Mouse (Mus musculus) stomach, embryonic 15.5 days (tissue): ENCODE measurements around the gene Wdr91. TPM values are rescaled to one million over a fixed set of nuclear protein-coding genes. Genes with fewer than 3 reads are reported as not detected.
A peak's percentile ranks its signal among the peaks of the same experiment; 100 is the strongest.

Source experiments
- ATAC-seq: fragments of 200-750 bp; cut with Nextera tagmentation; 2 replicates; pipeline ENCODE4 v1.8.0; 2017; ENCODE audit warnings: low read depth, moderate number of reproducible peaks, moderate TSS enrichment; ENCODE audit not compliant: insufficient read depth, low FRiP score
- H3K27ac ChIP-seq: fragments of 300-500 bp; sonication (generic); 2 replicates; pipeline ENCODE4 v1.5.1; 2015; ENCODE audit warnings: mild to moderate bottlenecking, inconsistent platforms
- H3K27me3 ChIP-seq: fragments of 300-500 bp; sonication (generic); replicated peaks from 2 replicates; pipeline ENCODE4 v1.6.1; 2015; ENCODE audit warnings: inconsistent platforms
- H3K36me3 ChIP-seq: fragments of 300-500 bp; sonication (generic); 2 replicates; pipeline ENCODE4 v1.6.1; 2015; ENCODE audit warnings: inconsistent platforms
- H3K4me1 ChIP-seq: fragments of 300-500 bp; sonication (generic); 2 replicates; pipeline ENCODE4 v1.6.1; 2015; ENCODE audit warnings: inconsistent platforms
- H3K4me2 ChIP-seq: fragments of 300-500 bp; sonication (generic); 2 replicates; pipeline ENCODE4 v1.6.1; 2015; ENCODE audit warnings: mild to moderate bottlenecking, inconsistent platforms
- H3K4me3 ChIP-seq: fragments of 300-500 bp; sonication (generic); replicated peaks from 2 replicates; pipeline ENCODE4 v1.5.1; 2015; ENCODE audit warnings: inconsistent platforms
- H3K9ac ChIP-seq: fragments of 300-500 bp; sonication (generic); 2 replicates; pipeline ENCODE4 v1.6.1; 2015; ENCODE audit warnings: inconsistent platforms
- H3K9me3 ChIP-seq: fragments of 300-500 bp; sonication (generic); 2 replicates; pipeline ENCODE4 v1.6.1; 2016; ENCODE audit warnings: inconsistent platforms
- WGBS: fragments of 180-500 bp; shearing (Covaris S2); methylation state at CpG from one replicate; pipeline ENCODE4 v1.1.7; 2015; 5-methylcytosine and 5-hydroxymethylcytosine counted together
- polyA plus RNA-seq: library from polyadenylated mRNA; unstranded; fragments of >200 nt; fragmentation: Nextera tagmentation; extraction: Ambion mirVana; gene quantifications from 2 replicates; pipeline ENCODE4 v1.2.1, GENCODE M21; 2015

Gene Wdr91
- polyA plus RNA-seq, 1 experiment from 2014 or later: 9.0 TPM

DNA sequence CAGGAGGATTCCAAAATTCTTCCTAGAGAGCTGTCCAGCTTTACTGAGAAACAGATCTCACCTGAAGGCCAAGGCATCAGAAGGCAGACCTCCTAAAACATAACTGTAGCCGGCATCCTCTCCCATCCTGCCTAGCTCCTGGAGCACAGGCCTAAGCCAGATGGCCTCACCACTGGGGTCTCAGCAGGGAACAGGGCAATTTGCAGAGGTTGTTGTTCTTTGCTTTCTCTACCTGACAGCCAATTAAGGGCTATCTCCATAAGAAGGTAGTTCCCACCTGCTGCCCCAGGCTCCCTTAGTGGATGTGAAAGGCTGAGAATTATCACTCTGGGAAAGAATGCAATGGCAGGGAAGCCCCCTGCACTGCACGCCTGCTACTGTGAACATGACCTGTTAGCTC, 9.7 kb downstream of the Wdr91 start:
- no peak overlapping the region for H3K9ac ChIP-seq
- no peaks in the 10 kb centered on the region for H3K27me3 ChIP-seq
- no peak overlapping the region for H3K4me2 ChIP-seq
- no peak overlapping the region for H3K27ac ChIP-seq
- no peak for ATAC-seq
- 84% methylated on average over 2 of the region's 2 CpGs for WGBS
- peaks cover 13% of the 10 kb centered on the region; the same call in 1 of the 2 replicates for H3K36me3 ChIP-seq
- H3K4me1 ChIP-seq: peaks cover 6% of the 10 kb centered on the region; the same call in 1 of the 2 replicates
- H3K4me3 ChIP-seq: no peak overlapping the region
- H3K9me3 ChIP-seq: no peaks in the 10 kb centered on the region

DNA sequence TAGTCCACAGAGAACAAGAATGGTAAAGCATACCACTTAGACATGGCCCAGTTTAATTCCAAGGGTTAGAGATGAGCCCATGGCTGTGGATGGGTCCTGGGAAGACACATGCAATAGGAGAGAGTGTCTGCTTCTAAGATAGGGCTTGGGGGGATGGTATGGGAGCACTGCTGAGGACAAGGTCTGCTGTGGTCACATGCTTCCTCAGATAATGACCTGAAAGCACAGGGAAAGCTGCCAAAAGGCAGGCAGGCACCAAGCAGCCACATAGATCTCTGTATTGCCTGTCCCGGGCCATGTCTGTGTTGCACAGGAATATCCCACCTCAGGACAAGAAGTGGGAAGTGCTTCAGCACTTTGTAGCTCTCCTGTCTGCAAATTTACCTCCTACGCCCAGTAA, 11.5 kb downstream of the Wdr91 start:
- no peak overlapping the region for H3K9ac ChIP-seq
- no peak overlapping the region for H3K4me2 ChIP-seq
- peaks cover 6% of the 10 kb centered on the region; the same call in 1 of the 2 replicates for H3K4me1 ChIP-seq
- H3K9me3 ChIP-seq: no peaks in the 10 kb centered on the region
- ATAC-seq: no peak
- peaks cover 14% of the 10 kb centered on the region for H3K36me3 ChIP-seq
- no peaks in the 10 kb centered on the region for H3K27me3 ChIP-seq
- H3K4me3 ChIP-seq: no peak overlapping the region
- 86% methylated on average over 2 of the region's 2 CpGs for WGBS
- H3K27ac ChIP-seq: no peak overlapping the region

DNA sequence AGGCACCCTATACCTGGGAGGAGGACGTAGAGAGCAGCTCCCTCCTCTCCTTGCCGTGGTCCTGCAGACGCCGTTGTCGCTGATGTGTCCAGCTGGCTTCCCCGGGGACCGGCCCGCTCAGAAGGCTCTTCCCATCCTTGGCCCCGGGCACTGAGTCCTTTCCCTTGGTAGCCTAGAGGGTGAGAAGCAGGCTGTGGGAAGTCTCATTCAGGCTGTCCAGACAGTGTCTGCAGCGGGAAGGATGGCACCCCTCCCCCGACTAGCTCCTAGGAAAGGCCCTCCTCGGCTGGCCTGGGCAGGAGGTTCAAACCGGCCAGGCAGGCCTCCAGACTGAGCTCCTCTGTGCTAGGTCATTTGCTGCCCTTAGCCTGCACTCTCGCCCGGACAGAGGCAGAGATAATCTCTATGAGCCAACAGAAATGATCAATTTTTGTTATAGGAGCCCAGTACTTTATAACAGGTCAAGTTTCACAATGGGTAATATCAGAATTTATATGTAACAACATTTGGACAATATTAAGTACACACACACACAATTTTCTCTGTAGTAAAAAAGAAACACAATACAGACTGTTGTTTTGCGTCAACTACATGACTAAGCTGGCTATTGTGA, 14.4 kb downstream of the Wdr91 start:
- Histone ChIP-seq H3K27ac (no peak overlapping the region), H3K4me1 (no peaks in the 10 kb centered on the region), H3K9ac (no peak overlapping the region), H3K4me2 (no peak overlapping the region), H3K27me3 (no peaks in the 10 kb centered on the region), H3K36me3 (peaks cover 19% of the 10 kb centered on the region), H3K4me3 (no peak overlapping the region), H3K9me3 (no peaks in the 10 kb centered on the region)
- 64% methylated on average over 16 of the region's 16 CpGs for WGBS
- ATAC-seq: no peak

DNA sequence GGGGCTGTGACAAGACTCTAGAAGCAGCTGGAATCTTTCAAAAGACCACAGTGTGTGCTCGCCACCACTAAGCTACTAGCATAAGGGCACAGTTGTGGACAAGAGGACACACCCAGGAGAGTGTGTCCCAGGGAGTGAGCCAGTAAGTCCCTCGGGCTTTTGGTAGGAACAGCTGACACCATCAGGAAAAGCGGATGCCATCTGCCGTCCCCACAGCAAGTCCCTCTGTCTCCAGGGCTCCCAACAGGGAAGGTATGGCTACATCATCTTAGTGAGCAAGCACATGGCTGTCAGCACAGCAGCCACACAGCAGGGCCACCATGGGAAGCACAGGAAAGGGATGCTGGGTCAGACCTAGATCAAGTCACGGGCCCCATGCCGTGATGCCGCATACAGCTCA, 15.1 kb downstream of the Wdr91 start:
- H3K36me3 ChIP-seq: peaks cover 19% of the 10 kb centered on the region

DNA sequence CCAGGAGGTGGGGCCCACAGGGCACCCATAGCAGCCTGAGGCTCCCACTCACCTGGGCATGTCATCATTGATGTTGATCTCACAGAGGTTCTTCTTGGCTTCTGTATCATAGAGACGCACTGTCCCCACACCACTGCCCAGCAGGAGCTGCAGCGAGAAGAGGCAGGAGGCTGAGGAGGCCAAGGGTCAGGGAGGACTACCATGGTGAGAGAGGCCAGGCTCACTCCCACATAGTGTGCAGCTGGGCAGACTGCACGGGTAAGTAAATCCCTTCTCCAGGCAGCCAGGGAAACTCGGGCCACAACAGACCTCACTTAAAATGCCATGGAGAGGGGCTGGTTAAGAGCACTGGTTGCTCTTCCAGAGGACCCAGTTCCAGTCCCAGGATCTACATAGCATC, 21.5 kb downstream of the Wdr91 start:
- 72% methylated on average over 4 of the region's 4 CpGs for WGBS
- Histone ChIP-seq H3K4me2 (no peak overlapping the region), H3K4me3 (no peak overlapping the region), H3K9me3 (no peaks in the 10 kb centered on the region), H3K27me3 (no peaks in the 10 kb centered on the region), H3K4me1 (no peaks in the 10 kb centered on the region), H3K27ac (no peak overlapping the region), H3K9ac (no peak overlapping the region), H3K36me3 (peaks cover 20% of the 10 kb centered on the region)
- no peak for ATAC-seq

More for the DNA sequence above, 15.1 kb downstream of the Wdr91 start:
- Histone ChIP-seq H3K27ac (no peak overlapping the region), H3K9me3 (no peaks in the 10 kb centered on the region), H3K4me2 (no peak overlapping the region), H3K27me3 (no peaks in the 10 kb centered on the region), H3K9ac (no peak overlapping the region), H3K4me1 (no peaks in the 10 kb centered on the region), H3K4me3 (no peak overlapping the region)
- 85% methylated on average over 7 of the region's 7 CpGs for WGBS
- ATAC-seq: no peak

DNA sequence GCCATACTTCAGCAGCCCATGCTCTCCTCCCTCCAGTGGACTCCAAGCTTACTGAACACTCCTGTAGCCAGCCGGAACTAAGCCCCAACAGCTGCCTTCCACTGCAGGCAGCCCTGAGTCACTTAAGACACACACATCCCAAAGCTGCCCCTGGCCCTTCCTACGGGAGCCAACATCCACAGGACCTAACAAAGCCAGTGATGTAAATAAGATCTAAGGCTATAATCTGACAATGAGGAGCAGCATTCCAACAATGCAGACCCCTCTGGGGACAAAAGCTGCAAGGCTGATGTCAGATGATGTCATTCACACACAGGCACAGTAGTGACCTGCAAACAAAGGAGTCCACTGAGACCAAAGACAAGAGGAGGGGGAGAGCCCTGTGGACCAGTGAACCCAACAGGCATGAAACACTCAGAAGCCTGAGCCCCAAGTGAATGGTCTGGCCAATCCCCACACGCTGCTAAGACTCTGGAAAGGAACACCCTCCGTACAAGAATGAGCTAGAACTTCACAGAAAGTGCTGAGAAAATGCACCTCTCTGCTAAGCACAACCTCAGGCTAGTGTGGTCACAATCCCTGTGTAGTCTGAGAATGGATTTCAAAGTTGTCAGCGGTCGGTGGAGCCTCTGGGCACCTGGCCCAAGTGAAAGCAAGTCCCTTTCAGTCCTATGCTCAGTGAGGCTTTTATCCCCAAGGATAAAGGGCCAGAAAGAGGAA, 23.4 kb downstream of the Wdr91 start:
- no peak overlapping the region for H3K27ac ChIP-seq
- peaks cover 17% of the 10 kb centered on the region for H3K36me3 ChIP-seq
- no peak overlapping the region for H3K4me3 ChIP-seq
- H3K4me1 ChIP-seq: no peaks in the 10 kb centered on the region
- no peak overlapping the region for H3K9ac ChIP-seq
- H3K9me3 ChIP-seq: no peaks in the 10 kb centered on the region
- 73% methylated on average over 6 of the region's 6 CpGs for WGBS
- no peaks in the 10 kb centered on the region for H3K27me3 ChIP-seq
- no peak for ATAC-seq
- no peak overlapping the region for H3K4me2 ChIP-seq

DNA sequence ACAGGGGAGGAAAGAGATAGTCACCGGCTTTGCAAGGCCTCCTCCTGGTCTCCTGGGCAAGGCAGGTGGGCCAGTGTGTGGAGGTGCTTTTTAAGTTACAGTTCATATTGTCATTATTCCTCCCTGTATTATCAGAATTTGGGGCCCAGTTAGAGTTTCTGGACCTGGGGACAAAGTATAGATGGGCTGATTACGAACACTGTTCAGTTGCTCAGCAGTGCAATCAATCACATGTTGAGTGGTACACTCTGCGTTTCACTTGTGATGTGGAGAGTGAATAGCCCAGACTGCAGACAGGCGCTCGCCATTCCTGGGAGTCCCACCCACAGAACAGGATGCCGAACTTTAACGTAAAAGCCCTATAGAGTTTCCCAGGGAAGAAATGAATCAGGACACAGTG, 26.0 kb downstream of the Wdr91 start:
- H3K36me3 ChIP-seq: peaks cover 22% of the 10 kb centered on the region

DNA sequence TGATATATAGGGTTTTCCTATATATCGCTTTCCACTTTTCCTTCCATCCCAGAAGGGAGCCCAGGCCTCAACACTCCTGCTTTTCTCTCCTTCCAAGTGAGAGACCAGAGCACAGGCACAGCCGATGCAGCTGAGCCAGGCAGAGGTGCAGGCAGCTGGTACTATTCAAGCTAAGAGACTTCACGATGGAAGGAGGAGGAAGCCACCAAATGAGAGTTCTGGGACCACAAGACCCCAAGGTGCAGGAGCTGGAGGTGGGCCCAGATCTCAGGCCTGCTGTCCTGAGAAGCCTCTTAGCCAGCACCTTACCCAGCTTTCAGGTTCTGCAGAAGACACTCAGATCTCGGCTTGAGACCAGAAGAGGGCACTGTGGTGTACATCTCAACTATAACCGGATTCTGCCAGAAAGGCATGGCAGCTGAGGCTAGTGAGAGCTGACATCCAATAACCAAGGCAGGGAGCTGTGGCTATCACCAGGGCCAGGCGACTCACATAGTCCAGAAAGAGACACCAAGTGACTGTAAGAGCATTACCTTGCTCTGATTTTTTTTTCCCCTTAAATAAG, 30.7 kb downstream of the Wdr91 start:
- no peaks in the 10 kb centered on the region for H3K27me3 ChIP-seq
- no peak overlapping the region for H3K4me3 ChIP-seq
- H3K27ac ChIP-seq: no peak overlapping the region
- H3K36me3 ChIP-seq: peaks cover 8% of the 10 kb centered on the region; the same call in 1 of the 2 replicates
- ATAC-seq: no peak
- H3K9me3 ChIP-seq: no peaks in the 10 kb centered on the region
- H3K4me2 ChIP-seq: no peak overlapping the region
- peaks cover 19% of the 10 kb centered on the region for H3K4me1 ChIP-seq
- H3K9ac ChIP-seq: no peak overlapping the region
- WGBS: 58% methylated on average over 6 of the region's 6 CpGs

More for the DNA sequence above, 26.0 kb downstream of the Wdr91 start:
- no peaks in the 10 kb centered on the region for H3K9me3 ChIP-seq
- 74% methylated on average over 7 of the region's 7 CpGs for WGBS
- no peak overlapping the region for H3K9ac ChIP-seq
- H3K27ac ChIP-seq: no peak overlapping the region
- no peaks in the 10 kb centered on the region for H3K27me3 ChIP-seq
- no peak for ATAC-seq
- no peak overlapping the region for H3K4me3 ChIP-seq
- H3K4me2 ChIP-seq: no peak overlapping the region
- no peaks in the 10 kb centered on the region for H3K4me1 ChIP-seq

DNA sequence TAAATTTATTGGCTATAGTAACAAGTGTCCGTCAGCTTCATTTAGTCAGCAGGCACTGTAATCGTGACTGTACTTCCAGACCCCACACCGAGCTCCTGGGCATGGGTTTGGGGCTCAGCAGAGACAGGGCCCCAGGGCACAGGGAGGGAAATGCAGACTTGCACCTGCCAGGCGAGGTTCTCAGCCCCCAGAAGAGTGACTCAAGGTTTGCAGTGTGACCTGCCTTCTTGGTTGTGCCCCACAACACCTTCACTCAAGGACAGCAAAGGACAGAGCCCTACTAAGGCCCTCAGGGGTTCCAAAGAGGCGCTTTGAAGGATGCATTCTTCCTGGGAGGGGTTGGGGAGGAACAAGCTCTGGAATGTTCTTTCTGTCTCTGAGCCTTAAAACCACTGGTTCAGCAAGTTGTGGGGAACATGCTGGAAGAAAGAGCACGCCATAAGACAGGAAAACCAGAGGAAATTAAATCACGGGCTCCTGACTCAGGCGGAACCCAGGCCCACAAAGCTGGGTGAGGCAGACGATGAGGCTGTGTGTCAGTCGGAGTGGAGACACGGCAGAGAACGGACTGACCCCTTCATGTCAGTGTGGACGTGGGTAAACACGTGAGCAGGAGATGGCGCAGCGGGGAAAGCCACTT, 31.5 kb downstream of the Wdr91 start:
- Histone ChIP-seq H3K9me3 (no peaks in the 10 kb centered on the region), H3K4me1 (peaks cover 19% of the 10 kb centered on the region), H3K36me3 (peaks cover 8% of the 10 kb centered on the region; the same call in 1 of the 2 replicates), H3K4me3 (no peak overlapping the region), H3K27me3 (no peaks in the 10 kb centered on the region), H3K27ac (no peak overlapping the region), H3K9ac (no peak overlapping the region), H3K4me2 (no peak overlapping the region)
- WGBS: 87% methylated on average over 16 of the region's 16 CpGs
- ATAC-seq: no peak

DNA sequence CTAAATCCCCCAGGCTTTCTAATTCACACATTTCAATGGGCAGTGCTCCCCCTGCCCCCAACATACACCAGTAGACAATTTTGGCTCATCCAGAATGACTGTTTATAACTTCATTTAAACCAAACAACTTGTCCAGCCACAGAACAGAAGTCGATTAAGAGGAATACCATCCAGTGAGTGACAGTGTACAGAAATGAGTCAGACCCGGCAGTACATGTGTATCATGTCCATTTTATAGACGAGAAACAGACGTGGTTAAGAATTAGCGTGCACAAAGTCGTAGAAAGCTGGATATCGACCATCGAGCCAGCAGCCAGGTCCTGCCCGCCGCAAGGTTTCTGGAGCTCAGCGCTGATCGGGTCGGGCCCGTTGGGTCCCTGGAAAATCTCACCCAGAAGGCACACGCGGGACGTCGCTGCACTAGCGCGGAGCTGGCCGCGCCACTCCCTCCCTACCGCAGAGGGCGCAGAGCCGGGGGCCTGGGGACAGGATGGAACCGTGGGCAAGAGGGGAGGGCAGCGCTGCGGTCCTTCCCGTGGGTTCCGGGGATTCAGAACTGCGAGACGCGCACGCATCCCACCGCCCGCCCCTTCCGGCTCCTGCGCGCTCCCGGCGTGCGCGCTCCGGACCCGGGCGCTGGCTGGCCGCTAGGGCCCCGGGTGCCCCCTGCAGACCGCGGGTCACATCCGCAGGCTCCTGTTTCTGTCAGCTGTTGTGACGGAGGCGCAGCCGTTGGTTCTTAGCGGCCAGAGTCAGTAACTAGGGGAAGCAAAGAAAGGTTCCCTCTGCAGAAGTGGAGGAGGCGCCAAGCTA, 33.0 kb downstream of the Wdr91 start, which contains the start of gene Cyren:
Gene Cyren, minus strand, starts transcription at position 552 of the 813 bp plus-strand sequence.
- Histone ChIP-seq H3K4me3 (peak within 1 kb of the TSS; percentile 68), H3K9me3 (no peaks in the 10 kb centered on the region), H3K4me1 (peaks cover 19% of the 10 kb centered on the region), H3K4me2 (peak within 1 kb of the TSS; percentile 57), H3K36me3 (0 out of 2 replicates have a peak, but pooled peaks cover 6% of the 10 kb centered on the region), H3K27ac (peak within 1 kb of the TSS; percentile 91), H3K9ac (peak within 1 kb of the TSS; percentile 76), H3K27me3 (no peaks in the 10 kb centered on the region)
- ATAC-seq: peak; percentile 92
- under 1% methylated on average over 56 of the region's 56 CpGs for WGBS

DNA sequence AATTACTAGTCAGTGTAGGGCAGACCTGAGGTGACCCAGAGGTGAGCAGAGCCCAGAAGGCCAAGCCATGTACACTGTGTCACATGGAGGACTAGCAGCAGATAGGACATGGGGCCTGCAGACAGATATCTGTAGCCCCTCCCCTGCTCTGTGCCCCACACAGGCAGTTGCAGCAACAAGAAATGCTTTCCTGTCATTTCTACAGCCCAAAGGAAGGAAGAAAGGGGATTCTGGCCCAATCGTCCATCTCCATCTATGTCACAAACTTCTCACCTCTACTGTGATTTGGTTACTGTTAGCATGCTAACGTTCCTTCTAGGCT, 33.9 kb downstream of the Wdr91 start:
- Histone ChIP-seq H3K4me3 (peak overlapping the region; percentile 68), H3K36me3 (0 out of 2 replicates have a peak, but pooled peaks cover 2% of the 10 kb centered on the region), H3K27ac (peak overlapping the region; percentile 91; the same call in 1 of the 2 replicates), H3K4me1 (peaks cover 19% of the 10 kb centered on the region), H3K9me3 (no peaks in the 10 kb centered on the region), H3K27me3 (no peaks in the 10 kb centered on the region), H3K4me2 (peak overlapping the region; percentile 57), H3K9ac (no peak overlapping the region)
- ATAC-seq: no peak
- 11% methylated on average over 2 of the region's 2 CpGs for WGBS
